Mouse (Mus musculus) cerebellum, adult 2 months (tissue): ENCODE measurements around the gene Spink2. TPM values are rescaled to one million over a fixed set of nuclear protein-coding genes. Genes with fewer than 3 reads are reported as not detected.

Experiments
- DNase-seq, 2 experiments: peaks; one replicate each; pipeline ENCODE4 v3.0.0; 2021
- H3K27ac ChIP-seq: fragments of 200-500 bp; 2 replicates; pipeline ENCODE4 v1.5.1; 2012; ENCODE audit warnings: low read length, control low read depth, inconsistent platforms; ENCODE audit not compliant: insufficient read depth
- H3K27me3 ChIP-seq: fragments of 200-500 bp; 2 replicates; pipeline ENCODE4 v1.6.1; 2012; ENCODE audit warnings: inconsistent platforms, mild to moderate bottlenecking, low read length, moderate library complexity; ENCODE audit not compliant: control insufficient read depth, insufficient read depth
- H3K4me1 ChIP-seq: fragments of 200-500 bp; 2 replicates; pipeline ENCODE4 v1.6.1; 2011; ENCODE audit warnings: low read length; ENCODE audit not compliant: control insufficient read depth, insufficient read depth
- H3K4me3 ChIP-seq: fragments of 200-500 bp; replicated peaks from 2 replicates; pipeline ENCODE3; 2011; ENCODE audit warnings: mild to moderate bottlenecking, low read depth, low read length, control low read depth; ENCODE audit not compliant: insufficient read depth
- CTCF ChIP-seq: fragments of 200-500 bp; IDR thresholded peaks from 2 replicates; pipeline ENCODE4 v1.5.1; 2011; ENCODE audit warnings: low read depth, mild to moderate bottlenecking, control low read depth, low read length, moderate library complexity, borderline replicate concordance; ENCODE audit not compliant: insufficient read depth
- POLR2A ChIP-seq: fragments of 200-500 bp; IDR thresholded peaks from 2 replicates; pipeline ENCODE4 v1.6.1; 2011; ENCODE audit warnings: low read length, control low read depth, borderline replicate concordance; ENCODE audit not compliant: insufficient read depth
- WGBS: fragments of 180-500 bp; shearing (Covaris S2); methylation state at CpG from one replicate; pipeline ENCODE4 v1.1.7; 2018; 5-methylcytosine and 5-hydroxymethylcytosine counted together
- polyA plus RNA-seq: library from polyadenylated mRNA; depleted of rRNA; stranded (reverse); fragments of >200 nt; gene quantifications from 2 replicates; pipeline ENCODE4 v1.2.3, GENCODE M21; 2012

The Spink2 gene
- polyA plus RNA-seq, 1 experiment = not detected

GRCm38 (mm10) chr5:77174779-77175178, 36.5 kb downstream of the Spink2 start:
- WGBS = 76% methylated on average over 4 of the region's 4 CpGs
- H3K27ac ChIP-seq = no peak overlapping the region
- DNase-seq = no peak

DNA sequence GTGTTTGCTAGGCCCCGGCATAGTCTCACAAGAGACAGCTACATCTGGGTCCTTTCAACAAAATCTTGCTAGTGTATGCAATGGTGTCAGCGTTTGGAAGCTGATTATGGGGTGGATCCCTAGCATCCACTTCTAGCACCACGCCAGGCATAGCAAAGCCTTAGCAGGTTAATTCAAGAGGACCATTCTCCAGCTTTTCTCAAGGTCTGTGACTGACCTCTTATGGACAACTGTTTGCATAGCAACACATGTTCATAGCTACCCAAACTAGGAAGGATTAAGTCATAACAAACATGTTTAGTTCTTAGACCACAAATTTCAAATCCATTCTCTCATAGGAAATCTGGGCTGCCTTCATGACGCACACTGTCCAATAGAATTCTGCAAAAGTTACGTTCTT, 40.7 kb downstream of the Spink2 start:
- H3K4me3 ChIP-seq = no peak overlapping the region
- H3K27ac ChIP-seq = no peak overlapping the region
- WGBS = 61% methylated on average over 5 of the region's 5 CpGs
- peak in 1 of 2 experiments; percentile 8 for DNase-seq
- no peaks in the 10 kb centered on the region for H3K4me1 ChIP-seq
- no peaks in the 10 kb centered on the region for H3K27me3 ChIP-seq
- TF ChIP-seq POLR2A (no peak), CTCF (peak; percentile 15; the same call in 1 of the 2 replicates)

More at GRCm38 (mm10) chr5:77174779-77175178, 36.5 kb downstream of the Spink2 start:
- Histone ChIP-seq H3K27me3 (no peaks in the 10 kb centered on the region), H3K4me1 (no peaks in the 10 kb centered on the region), H3K4me3 (no peak overlapping the region)
- TF ChIP-seq POLR2A (no peak), CTCF (no peak)

GRCm38 (mm10) chr5:77167306-77167945, 43.8 kb downstream of the Spink2 start:
- Histone ChIP-seq H3K4me3 (no peak overlapping the region), H3K4me1 (no peaks in the 10 kb centered on the region), H3K27ac (no peak overlapping the region), H3K27me3 (no peaks in the 10 kb centered on the region)
- no peak for DNase-seq
- 85% methylated on average over 22 of the region's 22 CpGs for WGBS
- no peak for TF ChIP-seq CTCF
- TF ChIP-seq POLR2A = no peak

DNA sequence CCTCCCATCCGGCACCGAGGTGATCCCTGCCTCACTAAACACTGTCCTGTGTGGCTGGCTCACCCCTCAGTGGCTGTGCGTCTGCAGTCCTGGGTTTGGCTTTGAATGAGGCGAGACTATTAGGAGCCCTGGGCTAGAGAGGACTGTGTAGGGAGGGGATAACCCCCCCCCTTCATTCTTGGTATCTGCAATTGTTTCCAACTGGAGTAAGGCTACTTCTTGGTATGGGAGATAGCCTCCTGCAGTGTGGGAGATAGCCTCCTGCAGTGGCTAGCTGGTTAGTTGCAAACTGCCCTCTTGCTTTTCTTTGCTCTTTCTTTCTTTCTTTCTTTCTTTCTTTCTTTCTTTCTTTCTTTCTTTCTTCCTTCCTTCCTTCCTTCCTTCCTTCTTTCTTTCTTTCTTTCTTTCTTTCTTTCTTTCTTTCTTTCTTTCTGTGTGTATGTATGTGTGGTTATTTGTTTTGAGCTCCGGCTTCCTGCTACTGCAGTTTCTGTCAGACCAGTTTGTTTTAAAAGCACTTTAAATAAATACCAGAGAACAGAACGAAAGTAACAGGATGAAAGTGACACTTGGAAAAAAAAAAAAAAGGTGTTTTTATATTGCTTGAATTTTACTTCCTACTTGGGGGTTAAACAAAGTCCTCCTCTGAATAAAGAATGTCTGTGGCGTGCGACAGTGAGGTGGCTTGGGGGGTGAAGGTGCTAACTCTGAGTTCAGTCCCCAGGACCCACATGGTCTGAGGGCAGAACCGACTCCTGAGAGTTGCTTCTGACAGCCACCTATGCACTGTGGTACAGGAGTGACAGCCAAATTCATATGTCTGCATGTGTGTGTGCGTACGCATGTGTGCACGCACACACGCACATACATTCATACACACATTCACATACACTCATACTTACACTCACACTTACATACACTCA, 45.3 kb downstream of the Spink2 start:
- no peak overlapping the region for H3K27ac ChIP-seq
- H3K4me1 ChIP-seq = no peaks in the 10 kb centered on the region
- WGBS = 76% methylated on average over 13 of the region's 13 CpGs
- no peak overlapping the region for H3K4me3 ChIP-seq
- DNase-seq = no peak
- no peak for TF ChIP-seq POLR2A
- no peak for TF ChIP-seq CTCF
- H3K27me3 ChIP-seq = no peaks in the 10 kb centered on the region

DNA sequence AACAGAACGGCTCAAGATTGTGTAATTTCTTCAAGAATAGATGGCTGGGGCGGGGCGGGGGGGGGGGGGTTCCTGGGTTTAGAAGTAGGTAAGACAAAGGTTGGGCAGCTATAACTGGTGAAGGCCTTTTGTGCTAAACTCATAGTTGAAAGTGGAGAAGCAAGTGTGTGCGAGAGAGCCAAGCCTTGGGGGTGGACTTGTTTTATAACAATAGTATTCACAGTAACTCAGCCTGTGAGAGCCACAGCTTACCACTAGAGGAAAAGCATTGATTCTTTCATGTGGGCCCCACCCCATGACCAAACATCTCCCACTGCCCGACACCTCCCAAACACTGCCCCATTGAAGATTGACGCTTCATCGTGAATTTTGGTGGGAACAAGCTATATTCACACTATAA, 47.7 kb downstream of the Spink2 start:
- Histone ChIP-seq H3K27ac (no peak overlapping the region), H3K27me3 (no peaks in the 10 kb centered on the region), H3K4me3 (no peak overlapping the region), H3K4me1 (no peaks in the 10 kb centered on the region)
- DNase-seq = no peak
- TF ChIP-seq POLR2A (no peak), CTCF (no peak)
- WGBS = 89% methylated on average over 7 of the region's 7 CpGs

DNA sequence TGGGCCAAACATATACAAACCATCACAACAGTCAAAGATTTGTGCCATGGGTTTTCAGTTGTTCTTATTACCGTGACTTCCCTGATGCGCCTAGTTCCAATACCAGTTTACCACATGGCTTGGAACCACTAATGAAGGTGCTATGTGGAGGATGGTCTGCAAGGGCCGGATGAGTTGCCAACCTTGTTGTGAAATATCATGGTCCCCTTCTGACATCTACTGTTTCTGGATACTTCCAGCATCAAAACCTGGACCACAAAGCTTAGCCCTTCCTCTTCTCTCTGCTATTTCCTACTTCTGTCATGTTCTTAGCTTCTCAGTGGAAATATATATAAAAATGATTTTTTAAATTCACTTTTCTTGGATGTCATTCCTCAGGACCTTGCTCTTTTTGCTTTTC, 48.7 kb downstream of the Spink2 start:
- no peak for TF ChIP-seq CTCF
- no peak for TF ChIP-seq POLR2A
- Histone ChIP-seq H3K4me1 (no peaks in the 10 kb centered on the region), H3K27ac (no peak overlapping the region), H3K27me3 (no peaks in the 10 kb centered on the region), H3K4me3 (no peak overlapping the region)
- DNase-seq = no peak
- 92% methylated on average over 3 of the region's 3 CpGs for WGBS

- 30% methylated on average over 14 of the region's 14 CpGs for WGBS
- TF ChIP-seq CTCF (no peak), POLR2A (no peak)
- DNase-seq = no peak
- Histone ChIP-seq H3K27ac (no peak overlapping the region), H3K4me3 (no peak overlapping the region), H3K27me3 (no peaks in the 10 kb centered on the region), H3K4me1 (no peaks in the 10 kb centered on the region; the same call in 1 of the 2 replicates)
Observed at GRCm38 (mm10) chr5:77157777-77158540, 53.3 kb downstream of the Spink2 start.

DNA sequence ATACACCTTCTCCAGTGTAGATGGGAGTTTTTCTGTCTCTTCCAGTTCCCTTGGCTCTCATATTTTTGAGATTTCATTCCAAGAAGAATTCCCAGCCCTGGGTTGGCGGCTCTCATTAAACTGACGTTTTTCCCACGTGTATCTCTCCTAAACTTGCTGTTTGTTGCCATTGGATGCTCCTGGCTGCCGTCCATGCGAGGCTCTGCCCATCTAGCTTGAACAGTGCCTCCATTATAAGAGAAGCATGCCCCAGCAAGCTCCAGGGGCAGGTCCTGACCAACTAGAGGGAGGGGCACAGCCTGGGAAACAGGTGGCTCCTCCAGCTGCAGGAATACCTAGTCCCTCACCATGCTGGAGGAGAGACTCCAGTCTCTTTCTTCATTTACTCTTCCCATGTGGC, 54.3 kb downstream of the Spink2 start:
- peak in 1 of 2 experiments; percentile 9 for DNase-seq
- 24% methylated on average over 5 of the region's 5 CpGs for WGBS
- Histone ChIP-seq H3K4me1 (no peaks in the 10 kb centered on the region; the same call in 1 of the 2 replicates), H3K4me3 (no peak overlapping the region), H3K27me3 (no peaks in the 10 kb centered on the region), H3K27ac (no peak overlapping the region)
- TF ChIP-seq POLR2A (no peak), CTCF (no peak)
